Mouse (Mus musculus) adrenal gland, adult 2 months (tissue): ENCODE measurements around the gene Brd2. TPM values are rescaled to one million over a fixed set of nuclear protein-coding genes. Genes with fewer than 3 reads are reported as not detected.

Experiments
- DNase-seq: peaks from one replicate; pipeline ENCODE4 v3.0.0; 2021
- polyA plus RNA-seq: library from polyadenylated mRNA; depleted of rRNA; stranded (reverse); fragments of >200 nt; gene quantifications from 2 replicates; pipeline ENCODE4 v1.2.3, GENCODE M21; 2012
- total RNA-seq, 2 experiments: library from RNA; stranded (reverse); gene quantifications; 2 replicates each; pipeline ENCODE4 v1.2.3; 2021

Gene Brd2
- total and polyA plus RNA-seq, 3 experiments: 104 to 286 (median 173) TPM

DNA sequence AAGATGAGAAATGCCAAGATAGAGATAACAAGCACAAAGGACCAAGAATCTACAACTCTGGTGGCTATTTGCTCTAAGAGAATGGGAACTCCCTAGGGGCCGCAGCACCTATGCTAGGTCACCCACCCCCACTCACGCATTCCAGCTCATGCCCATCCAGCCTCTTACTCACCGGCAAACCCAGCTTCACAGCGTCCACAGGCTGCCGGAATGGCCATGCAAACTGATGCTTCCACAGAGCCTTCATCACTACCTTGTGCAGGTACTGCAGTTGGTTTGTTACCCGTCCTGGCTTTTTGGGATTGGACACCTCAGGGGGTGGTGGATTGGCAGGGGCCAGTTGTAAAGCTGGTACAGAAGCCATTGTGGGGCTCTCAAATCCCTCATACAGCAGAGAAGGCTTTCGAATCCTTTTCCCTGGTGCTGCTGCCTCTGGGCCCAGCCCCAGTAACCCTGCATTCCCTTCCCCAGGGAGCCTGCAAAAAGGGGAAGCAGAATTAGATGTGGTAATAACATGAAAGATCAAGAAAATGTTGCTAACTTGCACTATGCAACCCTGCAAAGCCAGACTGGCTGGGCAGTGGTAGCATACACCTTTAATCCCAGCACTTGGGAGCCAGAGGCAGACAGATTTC lies 5.6 kb downstream of the Brd2 start:
- DNase-seq: peak; percentile 47

DNA sequence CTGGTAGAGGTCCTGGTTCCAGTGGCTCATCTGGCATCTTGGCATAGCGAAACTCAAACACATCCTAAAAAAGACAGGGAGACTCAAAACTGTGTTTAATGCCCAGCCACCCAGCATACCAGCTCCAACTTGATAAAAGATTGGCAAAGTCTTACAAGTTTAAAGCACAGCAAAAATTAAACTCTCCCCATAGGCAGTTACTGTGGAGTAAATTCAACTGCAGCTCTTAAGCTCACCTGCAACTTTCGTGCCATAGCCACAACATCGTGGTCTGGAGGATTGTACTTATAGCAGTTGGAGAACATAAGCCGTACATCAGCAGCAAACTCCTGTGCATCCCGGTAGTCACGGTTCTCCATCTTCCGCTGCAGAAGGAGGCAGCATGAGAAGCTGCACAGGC lies 8.3 kb downstream of the Brd2 start:
- no peak for DNase-seq

DNA sequence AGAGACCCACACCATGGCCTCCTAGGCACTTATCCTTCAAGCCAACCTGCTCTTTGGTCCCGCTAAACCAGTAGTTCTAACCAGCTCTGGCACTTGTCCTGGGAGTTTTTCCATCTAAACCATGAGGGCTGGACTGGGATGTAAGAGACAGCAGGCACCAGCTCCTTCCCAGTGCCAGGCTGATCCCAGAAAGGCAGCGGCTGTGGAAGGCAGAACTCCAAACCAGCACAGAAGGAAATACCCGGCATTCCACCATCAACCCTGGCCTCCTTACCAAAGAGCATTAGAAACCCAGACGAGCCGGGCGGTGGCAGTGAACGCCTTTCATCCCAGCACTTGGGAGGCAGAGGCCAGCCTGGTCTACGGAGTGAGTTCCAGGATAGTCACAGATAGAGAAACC lies 12.1 kb downstream of the Brd2 start:
- no peak for DNase-seq

DNA sequence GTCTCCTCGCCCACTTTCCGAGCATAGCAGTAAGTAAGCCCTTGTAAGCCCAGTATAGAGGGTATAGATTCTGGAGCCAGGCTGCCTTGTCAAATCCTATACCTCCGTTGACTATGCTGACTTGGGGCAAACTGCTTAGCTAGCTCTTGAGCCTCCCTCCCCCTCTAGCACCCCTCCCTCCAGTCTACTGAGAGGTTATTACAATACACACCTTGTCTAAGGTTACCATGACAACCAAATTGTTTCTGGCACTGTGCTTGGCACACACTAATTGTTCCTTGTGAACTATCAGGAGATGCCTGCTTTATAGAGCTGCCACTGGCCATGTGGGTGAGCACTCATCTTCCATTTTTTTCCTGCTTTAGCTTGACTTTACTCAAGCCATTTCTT lies 12.6 kb downstream of the Brd2 start:
- no peak for DNase-seq

DNA sequence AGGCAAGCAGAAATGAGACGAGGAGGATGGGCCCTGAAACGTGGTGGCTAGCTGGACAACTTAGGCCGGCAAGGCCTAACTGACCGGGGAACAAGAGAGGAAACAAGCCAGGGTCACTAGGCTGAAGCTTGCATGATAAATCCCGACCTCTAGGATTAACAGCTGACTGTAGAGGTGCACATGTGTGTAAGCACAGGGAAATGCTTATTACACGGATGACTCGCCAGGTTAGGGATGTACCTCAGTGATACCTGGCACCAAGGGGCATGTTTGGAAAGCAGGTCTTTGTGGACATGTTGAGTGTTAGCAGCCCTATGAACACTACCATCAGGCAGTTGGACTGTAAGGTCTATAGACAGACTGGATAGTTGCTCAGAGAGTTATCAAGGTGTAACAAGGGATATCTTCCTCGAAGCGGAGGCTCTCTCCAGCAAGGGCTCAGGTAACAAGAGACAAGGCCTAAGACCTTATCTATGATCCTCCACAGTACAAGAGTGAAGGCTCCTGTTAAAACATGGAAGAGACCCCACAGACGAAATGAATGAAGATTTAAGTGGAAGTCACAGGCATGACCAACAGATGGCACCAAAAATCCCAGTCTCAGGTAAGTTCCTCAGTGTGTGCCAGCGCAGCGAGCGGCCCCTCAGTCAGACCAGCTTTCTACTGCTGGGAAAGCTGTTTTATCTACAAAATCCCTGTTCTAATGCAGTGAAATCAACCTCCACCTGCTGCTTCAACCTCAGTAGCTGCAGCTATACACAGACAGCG lies 13.2 kb downstream of the Brd2 start:
- no peak for DNase-seq

DNA sequence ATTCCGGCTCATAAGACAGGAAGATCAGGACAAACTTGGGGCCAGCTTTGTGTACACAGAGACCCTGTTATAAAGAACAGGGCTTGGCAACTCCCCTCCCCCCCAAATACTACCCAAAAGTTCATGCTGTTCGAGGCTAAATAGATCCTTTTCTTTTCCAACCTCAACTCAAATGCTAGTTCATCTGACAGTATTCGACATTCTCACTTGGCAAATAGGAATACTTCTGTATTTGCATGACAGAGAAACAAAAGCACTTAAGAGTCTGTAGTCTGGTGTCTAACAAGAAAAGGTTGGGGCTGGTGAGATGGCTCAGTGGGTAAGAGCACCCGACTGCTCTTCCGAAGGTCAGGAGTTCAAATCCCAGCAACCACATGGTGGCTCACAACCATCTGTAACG lies 14.0 kb downstream of the Brd2 start:
- no peak for DNase-seq

DNA sequence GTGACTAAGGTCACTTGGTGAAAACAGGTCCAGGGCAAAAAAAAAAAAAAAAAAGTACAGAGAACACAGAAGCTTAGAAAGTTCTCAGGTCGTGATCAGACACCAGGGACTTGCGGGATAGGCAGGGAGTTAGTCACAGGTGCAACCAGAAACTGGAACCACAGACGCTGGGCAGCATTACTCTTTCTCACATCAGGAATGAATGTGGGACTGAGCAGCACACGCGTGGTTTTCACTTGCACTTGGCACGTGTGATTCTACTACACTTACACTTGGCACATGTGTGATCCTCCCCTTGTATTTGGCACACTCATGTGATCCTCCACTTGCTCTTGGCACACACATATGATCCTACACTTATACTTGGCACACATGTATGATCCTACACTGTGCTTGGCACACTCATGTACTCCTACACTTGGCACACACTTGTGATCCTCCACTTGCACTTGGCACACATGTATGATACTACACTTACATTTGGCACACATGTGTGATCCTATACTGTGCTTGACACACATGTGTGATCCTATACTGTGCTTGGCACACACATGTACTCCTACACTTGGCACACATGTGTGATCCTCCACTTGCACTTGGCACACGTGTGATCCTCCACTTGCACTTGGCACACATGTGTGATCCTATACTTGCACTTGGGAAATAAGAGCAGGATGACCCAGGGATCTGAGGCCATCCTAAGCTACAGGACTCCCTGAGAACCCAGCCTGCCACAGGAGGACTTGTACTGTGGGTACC lies 15.1 kb downstream of the Brd2 start:
- DNase-seq: no peak

DNA sequence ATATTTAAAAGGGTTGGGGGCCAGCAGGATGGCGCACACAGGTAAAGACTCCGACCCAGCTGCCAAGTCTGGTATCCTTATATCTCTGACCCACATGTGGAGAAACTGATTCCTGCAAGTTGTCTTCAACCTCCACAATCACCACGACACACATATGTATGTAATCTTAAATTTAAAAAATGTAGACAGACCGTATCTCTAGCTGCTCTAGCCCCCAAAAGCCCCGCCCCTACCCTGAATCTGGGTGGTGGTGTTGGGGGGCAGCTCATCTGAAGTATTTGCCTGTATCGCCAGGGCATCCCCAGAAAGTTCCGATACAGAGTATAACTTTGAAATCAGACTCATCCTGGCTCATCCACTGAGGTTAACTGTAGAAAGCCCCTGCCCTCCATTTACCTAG lies 15.9 kb downstream of the Brd2 start:
- no peak for DNase-seq

DNA sequence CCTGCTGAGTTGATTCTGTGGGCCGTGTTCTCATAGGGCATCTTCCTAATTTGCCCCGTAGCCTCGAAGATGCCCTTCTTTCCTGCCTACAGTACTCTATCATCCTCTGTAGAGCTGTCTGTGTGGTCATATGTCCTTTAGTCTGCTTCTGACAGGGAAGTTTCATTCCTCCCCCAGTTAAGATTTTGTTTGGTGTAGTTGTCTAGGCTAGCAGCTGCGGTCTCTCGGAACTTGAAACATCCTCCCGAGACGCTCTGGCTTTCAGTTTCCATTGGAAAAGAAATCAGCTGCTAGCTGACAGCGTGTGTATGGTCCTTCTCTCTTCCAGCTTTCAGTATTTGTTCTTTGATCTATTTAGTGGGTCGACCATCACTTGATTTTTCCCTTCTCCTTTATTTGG lies 17.6 kb downstream of the Brd2 start:
- DNase-seq: no peak

DNA sequence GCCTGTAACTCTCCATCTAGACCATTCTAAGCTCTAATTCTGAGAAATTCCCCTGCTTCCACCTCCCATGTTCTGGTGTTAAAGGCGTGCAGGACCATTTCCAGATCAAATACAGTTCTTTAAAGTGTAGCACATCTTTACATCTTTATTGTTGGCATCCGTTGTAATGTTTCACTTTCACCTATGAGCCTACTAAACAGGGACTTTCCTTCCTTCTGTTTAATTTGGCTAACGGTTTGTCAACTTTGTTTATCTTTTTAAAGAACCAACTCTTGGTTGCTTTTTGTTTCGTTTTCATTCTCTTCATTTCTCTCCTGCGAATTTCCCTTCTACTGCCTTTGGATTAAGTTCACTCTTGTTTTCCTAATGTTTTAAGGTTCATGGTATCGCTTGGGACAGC lies 19.6 kb downstream of the Brd2 start:
- DNase-seq: no peak

DNA sequence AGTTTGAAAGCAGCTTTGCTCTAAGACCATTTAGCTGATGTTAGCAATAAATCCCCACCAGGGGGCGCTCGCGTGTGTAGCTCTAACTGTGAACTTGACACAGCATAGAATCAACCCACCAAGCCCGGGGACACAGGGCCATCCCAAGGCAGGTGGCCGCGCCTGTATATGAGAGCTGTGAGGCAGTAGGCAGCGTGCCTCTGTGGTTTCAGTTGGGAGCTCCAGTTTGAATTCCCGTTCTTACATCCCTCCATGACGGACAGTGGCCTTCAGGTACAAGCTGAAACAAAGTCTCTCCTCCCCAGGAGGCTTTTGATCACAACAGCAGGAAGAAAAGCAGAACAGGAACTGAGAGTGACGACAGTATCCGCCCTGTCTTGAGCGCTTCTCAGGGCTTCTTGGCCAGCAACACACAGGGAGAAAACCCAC lies 20.8 kb downstream of the Brd2 start:
- DNase-seq: peak; percentile 89

DNA sequence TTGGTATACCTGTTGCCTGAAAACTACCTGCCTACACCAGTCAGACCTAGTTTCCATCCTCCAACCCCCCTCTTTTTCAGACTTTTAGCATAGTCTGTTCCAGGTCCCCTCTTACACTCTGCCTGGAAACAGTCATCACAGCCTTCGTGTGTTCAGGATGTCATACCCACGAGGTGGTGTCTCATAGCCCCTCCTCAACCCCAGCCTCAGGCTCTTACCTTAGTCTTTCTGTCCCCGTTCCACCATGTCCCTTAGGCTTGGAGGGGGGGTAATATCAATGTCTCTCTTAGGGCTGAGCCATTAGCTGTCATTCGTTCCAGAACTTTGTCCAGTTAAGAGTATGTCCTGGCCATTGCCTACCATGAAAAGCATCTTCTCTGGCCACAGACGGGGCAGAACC lies 21.2 kb downstream of the Brd2 start:
- no peak for DNase-seq

DNA sequence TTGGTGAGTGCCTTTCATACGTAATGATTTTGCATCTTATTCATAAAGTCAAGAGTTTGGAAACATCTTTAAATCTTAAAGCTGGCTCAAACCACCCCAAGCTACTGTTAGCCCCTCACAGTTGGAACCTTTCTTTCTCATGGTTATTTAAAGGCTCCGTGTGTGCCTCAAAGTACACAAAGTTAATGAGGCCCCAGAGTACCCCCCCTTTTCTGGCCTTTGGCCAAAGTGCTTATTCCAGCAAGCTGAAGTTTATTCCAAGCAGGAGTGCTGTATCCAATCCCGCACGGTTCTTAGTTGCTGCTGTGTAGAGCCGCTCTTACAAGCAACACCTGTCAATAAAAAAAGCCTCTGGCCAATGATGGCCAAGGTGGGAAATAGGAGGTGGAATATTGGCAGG lies 22.9 kb downstream of the Brd2 start:
- DNase-seq: no peak

DNA sequence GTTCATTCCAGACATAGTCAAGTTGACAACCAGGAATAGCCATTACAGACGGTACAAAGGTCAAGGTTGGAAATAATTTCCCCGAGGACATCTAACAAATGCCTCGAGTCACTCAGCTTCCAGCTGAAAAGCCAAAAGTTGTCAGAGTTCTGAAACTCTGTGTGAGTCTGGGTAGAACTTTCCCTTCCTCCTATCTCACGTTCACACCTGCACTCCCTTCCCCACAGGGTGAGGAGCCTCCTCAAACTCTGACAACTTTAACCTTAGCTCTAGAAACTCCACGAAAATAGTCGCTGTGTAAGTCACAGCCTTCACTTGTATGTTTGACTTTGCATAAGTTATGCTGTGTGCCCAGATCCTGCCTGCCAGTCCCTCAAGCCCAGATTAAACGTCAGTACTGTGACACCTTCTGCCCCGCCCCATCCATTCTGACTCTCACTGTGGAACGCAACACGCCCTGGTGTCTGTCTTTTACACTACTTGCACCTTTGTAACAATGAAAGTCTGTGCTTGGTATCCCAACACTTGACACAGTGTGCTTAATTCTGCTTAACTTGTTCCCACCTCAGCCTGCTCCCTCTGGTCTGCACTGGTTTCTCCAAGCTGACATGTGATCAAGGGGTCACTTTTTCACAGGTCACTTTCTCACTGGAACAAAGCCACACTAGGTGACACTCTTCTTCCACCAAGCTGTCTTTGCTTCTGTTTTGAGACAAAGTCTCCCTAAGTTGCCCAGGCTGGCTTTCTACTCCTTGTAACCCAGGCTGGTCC lies 23.5 kb downstream of the Brd2 start:
- no peak for DNase-seq

DNA sequence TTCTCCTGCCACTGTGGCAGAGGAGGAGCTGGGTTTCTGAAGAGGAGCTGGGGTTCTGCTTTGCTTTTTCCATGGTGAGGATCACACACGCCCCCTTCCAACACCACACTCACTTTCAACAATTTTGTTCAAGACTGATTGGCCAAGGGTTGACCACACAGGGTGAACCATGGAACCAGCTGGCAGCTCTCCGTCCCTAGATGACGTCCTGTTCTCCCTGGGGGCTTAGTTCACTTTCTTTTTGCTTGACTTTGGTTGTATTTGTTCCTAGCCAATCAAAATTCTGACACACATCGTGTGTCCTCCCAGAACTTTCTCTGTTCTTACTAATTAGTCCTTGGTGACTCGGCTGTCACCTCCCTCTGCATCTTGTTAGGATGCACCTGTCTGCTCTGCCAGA lies 25.2 kb downstream of the Brd2 start:
- no peak for DNase-seq

DNA sequence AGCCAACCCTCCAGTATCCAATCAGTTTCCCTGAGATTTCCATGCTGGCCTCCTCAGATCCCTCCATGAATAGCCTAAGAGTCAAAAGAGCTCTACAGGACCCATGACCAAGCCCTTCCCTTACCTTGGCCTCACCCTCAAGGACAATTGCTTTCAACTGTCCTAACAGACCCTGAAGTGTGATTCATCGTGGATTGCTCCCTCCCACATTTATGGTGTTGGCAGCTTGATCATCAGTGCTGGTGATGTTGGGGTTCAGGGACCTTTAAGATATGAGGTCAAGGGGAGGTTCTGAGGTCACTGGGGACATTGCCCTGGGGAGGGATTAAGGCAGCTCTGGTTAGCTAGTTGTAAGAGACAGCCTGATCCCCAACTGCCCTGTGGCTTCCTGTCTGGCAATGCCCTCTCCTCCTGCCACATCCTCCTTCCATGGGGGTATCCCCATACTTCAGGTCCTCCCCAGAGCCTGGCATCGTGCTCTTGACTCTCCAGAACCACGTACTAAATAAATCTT lies 25.9 kb downstream of the Brd2 start:
- peak; percentile 71 for DNase-seq

DNA sequence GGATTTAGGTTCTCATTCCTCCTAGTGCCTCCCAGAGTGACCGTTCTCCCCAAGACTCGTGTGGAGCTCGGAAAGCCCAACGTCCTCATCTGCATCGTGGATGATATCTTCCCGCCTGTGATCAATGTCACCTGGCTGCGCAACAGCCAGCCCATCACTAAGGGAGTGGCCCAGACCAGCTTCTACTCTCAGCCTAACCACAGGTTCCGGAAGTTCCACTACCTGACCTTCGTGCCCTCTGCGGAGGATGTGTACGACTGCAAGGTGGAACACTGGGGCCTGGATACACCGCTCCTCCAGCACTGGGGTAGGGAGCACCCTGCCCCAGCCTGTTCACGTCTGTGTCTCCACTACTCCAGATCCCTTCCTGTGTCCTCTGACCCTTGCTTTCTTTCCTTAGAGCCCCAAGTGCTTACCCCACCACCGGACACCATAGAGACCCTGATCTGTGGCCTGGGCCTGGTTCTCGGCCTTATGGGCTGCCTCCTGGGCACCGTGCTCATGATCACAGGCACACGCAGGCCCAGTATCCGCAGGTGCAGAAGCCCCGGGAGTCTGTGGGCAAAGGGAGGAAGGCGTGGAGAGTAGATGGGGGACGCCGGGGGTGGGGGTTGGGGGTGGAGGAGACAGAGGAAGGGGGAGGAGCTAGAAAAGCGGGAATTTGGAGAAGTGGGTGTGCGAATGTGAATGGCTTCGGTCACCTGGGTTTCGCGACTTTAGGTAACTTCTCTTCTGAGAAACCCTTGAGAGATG lies 28.0 kb downstream of the Brd2 start:
- no peak for DNase-seq

DNA sequence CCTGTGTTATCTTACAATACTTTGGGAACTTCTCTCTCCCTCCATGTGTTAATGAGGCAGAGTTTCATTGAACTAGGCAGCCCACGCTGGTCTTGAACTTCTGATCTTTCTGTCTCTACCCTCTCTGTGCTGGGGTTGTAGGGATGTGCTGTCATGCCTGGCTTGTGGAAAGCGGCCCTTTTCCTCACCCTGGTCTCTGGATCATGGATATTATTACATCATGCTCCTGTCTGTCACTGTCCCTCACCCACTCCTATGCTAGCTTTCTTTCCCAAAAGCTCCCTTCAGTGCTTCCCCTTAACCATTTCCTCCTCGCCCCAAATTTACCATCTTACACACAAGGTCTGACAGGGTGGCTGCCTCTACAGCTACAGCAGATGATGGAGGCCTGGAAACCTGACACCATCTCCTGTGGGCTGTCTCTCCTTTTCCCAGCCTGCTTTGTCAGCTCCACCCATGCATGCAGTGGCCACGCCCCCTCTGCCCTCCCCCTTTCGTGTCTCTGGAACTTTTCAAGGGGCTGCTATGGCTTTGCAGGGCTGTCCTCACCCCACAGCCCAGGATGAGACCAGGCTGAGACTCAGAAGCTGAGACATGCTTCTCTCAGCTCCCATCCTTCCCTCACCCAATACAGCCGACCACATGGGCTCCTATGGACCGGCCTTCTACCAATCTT lies 29.1 kb downstream of the Brd2 start:
- DNase-seq: no peak

DNA sequence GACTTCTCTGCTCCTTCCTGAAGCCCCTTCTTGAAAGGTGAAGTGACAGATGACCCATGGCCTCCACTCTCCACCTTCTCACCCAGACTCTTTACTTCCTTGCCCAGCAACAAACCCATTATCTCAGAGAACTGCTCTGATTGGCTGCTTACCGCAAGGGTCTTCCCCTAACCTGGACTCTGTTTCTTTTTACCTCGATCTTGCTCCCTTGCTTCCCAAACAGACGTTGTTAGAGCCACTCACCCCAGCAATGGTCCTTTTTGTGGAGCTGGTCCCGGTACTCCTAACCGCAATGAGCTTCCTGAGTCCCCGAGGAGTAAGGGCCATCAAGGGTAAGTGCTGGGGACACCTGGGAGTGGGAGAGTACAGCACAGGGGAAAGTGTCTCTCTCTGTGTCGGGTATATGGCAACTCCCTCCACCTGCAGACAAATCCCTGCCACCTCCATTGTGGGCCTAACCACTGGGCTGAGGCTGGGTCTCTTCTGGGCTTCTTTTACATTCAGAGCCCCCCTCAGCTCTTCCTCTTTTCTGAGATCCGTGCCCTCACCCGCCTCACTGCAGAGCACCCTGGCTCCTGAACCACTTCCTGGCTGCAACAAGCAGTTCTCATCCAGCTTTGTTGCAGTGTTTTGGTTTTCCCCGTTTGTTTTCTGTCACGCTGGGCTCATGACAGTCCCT lies 30.1 kb downstream of the Brd2 start, which contains the start of gene H2-Oa:
TSS of gene H2-Oa (plus strand) at position 144 of the 679 bp plus-strand sequence.
- no peak for DNase-seq

DNA sequence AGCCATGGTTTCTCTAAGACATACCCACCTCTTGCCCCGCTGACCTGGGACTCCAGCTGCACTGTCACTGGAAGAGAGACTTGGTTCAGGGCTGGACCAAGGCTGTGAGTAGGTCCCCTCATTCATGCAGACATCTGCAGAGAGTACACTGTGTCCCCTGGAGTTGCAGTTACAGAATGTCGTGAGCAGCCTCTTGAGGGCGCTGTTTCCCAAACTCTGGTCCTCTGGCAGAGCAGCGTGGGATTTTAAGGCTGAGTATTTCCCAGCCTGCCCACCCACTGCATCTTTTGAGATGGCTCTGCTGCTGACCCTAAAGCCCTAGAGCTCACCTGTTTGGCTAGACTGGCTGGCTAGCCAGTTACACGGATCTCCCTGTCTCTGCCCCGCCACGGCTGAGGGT lies 31.5 kb downstream of the Brd2 start:
- no peak for DNase-seq
